Mouse (Mus musculus) G1E (cell line): ENCODE results near the gene Slc9a2.

Experiments used
- CTCF ChIP-seq: IDR thresholded peaks from 2 replicates; pipeline ENCODE4 v1.5.1; 2012; ENCODE audit warnings: low read depth, low read length, inconsistent platforms, mixed read lengths
- GATA1 ChIP-seq: IDR thresholded peaks from 2 replicates; pipeline ENCODE4 v1.6.1; 2012; ENCODE audit warnings: borderline replicate concordance, low read length, inconsistent platforms, mixed read lengths
- GATA2 ChIP-seq: IDR thresholded peaks from 2 replicates; pipeline ENCODE4 v1.6.1; 2012; ENCODE audit warnings: low read depth, low read length, inconsistent platforms, borderline replicate concordance
- POLR2AphosphoS5 ChIP-seq: IDR thresholded peaks from 2 replicates; pipeline ENCODE4 v1.6.1; 2012; ENCODE audit warnings: low read depth, low read length, inconsistent platforms; ENCODE audit not compliant: insufficient replicate concordance
- TAL1 ChIP-seq: conservative IDR thresholded peaks from 2 replicates; pipeline ENCODE4 v1.6.1; 2012; ENCODE audit warnings: low read depth, low read length, inconsistent platforms, mixed read lengths

DNA sequence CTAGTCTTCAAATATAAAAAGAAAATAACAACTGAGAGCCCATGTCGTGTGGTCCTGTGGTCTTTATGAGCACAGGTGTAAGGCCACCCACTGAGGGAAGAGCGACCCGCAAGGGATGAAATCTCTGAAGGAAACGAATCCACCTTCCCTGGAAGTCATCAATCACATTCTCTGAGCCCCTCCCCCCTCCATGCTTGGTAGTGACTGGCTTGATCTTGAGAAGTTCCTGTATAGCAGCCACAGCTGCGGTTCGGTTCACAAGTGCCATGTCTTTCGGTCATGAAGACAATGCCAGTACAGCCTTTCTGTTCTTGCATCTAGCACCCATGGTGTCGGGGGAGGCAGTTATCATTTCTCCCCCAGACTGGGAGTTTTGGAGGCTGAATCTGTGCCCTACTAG is 57.3 kb downstream of the Slc9a2 start:
- no peak for TF ChIP-seq CTCF
- no peak for TF ChIP-seq TAL1
- no peak for TF ChIP-seq GATA1
- TF ChIP-seq POLR2AphosphoS5 = no peak
- TF ChIP-seq GATA2 = no peak
